Mouse (Mus musculus) left cerebral cortex, adult 8-10 months (tissue): ENCODE results near the gene Cpa3. TPM values are rescaled to one million over a fixed set of nuclear protein-coding genes. Genes with fewer than 3 reads are reported as not detected.

ENCODE experiments used
- DNase-seq, 2 experiments: peaks; one replicate each; pipeline ENCODE4 v3.0.0; 2022; ENCODE audit warnings: low spot score in 2 of 2
- total RNA-seq, 4 experiments: library from RNA; stranded (reverse); gene quantifications; 2 replicates each; pipeline ENCODE4 v1.2.4; 2022

The Cpa3 gene
- total RNA-seq, result under 1 TPM in 1 of 4 experiments, not detected in 3; 0.34 TPM

GRCm38 (mm10) chr3:20242050-20242449, at the start of gene Cpa3:
Gene Cpa3 (minus strand): TSS chr3:20242181.
- no peak for DNase-seq

GRCm38 (mm10) chr3:20291370-20291769, 49.4 kb upstream of the Cpa3 start:
- DNase-seq, result no peak

- no peak for DNase-seq
These were observed 46.8 kb upstream of the Cpa3 start for GRCm38 (mm10) chr3:20288761-20289160.

GRCm38 (mm10) chr3:20281796-20282195, 39.8 kb upstream of the Cpa3 start:
- no peak for DNase-seq

GRCm38 (mm10) chr3:20275633-20276032, 33.7 kb upstream of the Cpa3 start, which contains the start of gene Cpb1:
Gene Cpb1 (minus strand): TSS chr3:20275733.
- no peak for DNase-seq

- DNase-seq, result no peak
These were observed 12.8 kb upstream of the Cpa3 start for GRCm38 (mm10) chr3:20254566-20255479.

GRCm38 (mm10) chr3:20243913-20244312, 1.9 kb upstream of the Cpa3 start:
- DNase-seq, result no peak

- no peak for DNase-seq
These were observed 2.2 kb downstream of the Cpa3 start for GRCm38 (mm10) chr3:20239741-20240140.

- no peak for DNase-seq
These were observed 5.0 kb downstream of the Cpa3 start for GRCm38 (mm10) chr3:20236965-20237364.

GRCm38 (mm10) chr3:20229027-20229426, 13.0 kb downstream of the Cpa3 start:
- no peak for DNase-seq

GRCm38 (mm10) chr3:20225429-20225828, 16.6 kb downstream of the Cpa3 start:
- no peak for DNase-seq

- DNase-seq, result no peak
These were observed 18.9 kb downstream of the Cpa3 start for GRCm38 (mm10) chr3:20222926-20223698.

- no peak for DNase-seq
These were observed 19.8 kb downstream of the Cpa3 start for GRCm38 (mm10) chr3:20222136-20222535.

GRCm38 (mm10) chr3:20198869-20199268, 43.1 kb downstream of the Cpa3 start:
- DNase-seq, result peak in 1 of 2 experiments; percentile 37

- DNase-seq, result no peak
These were observed 44.1 kb downstream of the Cpa3 start for GRCm38 (mm10) chr3:20197878-20198277.

- no peak for DNase-seq
These were observed 52.9 kb downstream of the Cpa3 start for GRCm38 (mm10) chr3:20188976-20189675.

GRCm38 (mm10) chr3:20172394-20172793, 69.6 kb downstream of the Cpa3 start:
- DNase-seq, result no peak

GRCm38 (mm10) chr3:20167487-20167886, 74.5 kb downstream of the Cpa3 start:
- no peak for DNase-seq
